Mouse (Mus musculus) ES-Bruce4 (cell line): ENCODE results near the gene Il5.

Experiments
- CTCF ChIP-seq: IDR thresholded peaks from one replicate; pipeline ENCODE4 v1.8.1; 2011; ENCODE audit warnings: low read depth, low read length
- EP300 ChIP-seq: IDR thresholded peaks from 2 replicates; pipeline ENCODE4 v1.6.1; 2011; ENCODE audit warnings: low read depth, low read length; ENCODE audit not compliant: insufficient read depth
- POLR2A ChIP-seq: IDR thresholded peaks from one replicate; pipeline ENCODE4 v1.8.1; 2011; ENCODE audit warnings: low read length; ENCODE audit not compliant: insufficient read depth

GRCm38 (mm10) chr11:53747985-53748384, 27.4 kb downstream of the Il5 start:
- no peak for TF ChIP-seq CTCF
- no peak for TF ChIP-seq POLR2A
- TF ChIP-seq EP300, result no peak
